Mouse (Mus musculus): Measurements from ENCODE around the gene Npr2. TPM values are rescaled to one million over a fixed set of nuclear protein-coding genes. Genes with fewer than 3 reads are reported as not detected.

Npr2 gene
- polyA plus RNA-seq, 1 experiment: 38.0 TPM

DNA sequence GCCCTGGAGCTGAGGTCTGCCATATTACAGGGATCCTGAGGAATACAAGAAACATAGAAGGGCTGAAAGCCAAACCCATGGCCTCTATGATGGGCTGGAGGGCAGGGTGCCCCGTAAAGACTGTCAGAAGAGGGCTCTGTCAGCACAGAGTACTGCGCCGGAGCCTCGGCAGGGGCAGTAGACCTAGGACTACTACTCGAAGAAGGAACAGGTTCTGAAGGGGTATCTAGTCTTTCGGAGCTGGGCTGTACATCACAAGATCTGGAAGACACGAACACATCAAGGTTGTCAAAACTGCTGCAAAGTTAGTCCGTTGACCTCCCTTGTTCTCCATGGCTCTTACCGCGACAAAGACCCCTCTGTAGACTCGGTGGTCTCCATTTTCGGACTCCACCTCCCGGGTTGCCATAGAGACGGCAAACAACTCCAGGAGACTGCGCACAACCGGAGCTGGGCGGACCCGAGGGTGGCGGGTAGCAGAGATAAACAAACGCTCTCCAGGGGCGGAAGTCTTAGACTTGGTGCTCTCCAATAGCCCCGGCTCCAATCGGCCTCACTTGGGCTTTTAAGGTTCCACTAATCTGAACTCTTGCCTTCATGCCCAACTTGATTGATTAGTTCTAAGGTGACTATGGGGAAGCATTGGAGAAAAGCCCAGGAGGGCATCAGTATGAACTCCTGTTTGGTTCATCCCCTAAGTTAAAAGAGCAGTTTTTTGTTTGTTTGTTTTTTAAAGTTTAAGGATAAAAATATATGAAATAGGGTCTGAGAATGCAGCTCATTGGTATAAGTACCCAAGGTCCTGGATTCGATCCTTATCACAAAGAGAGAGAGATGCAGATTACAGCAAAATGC lies 21.7 kb downstream of the Npr2 start, which contains the start of gene Spag8:
Spag8 (minus strand) TSS at position 434 of the 855 bp plus-strand sequence.
- no peaks in the 10 kb centered on the region for H3K36me3 ChIP-seq (ENCODE audit: control insufficient read depth, insufficient read depth, low read length)
- H3K27ac ChIP-seq (ENCODE audit: insufficient read depth, low read depth, low read length): peak within 1 kb of the TSS; percentile 64
- H3K4me3 ChIP-seq (ENCODE audit: insufficient read depth, low read depth, low read length): no peak within 1 kb of the TSS
- no peak for TF ChIP-seq CTCF (conservative IDR thresholded peaks at IDR 0.05; ENCODE audit: insufficient read depth, insufficient read length, low read depth, low read length)
- TF ChIP-seq POLR2A (IDR thresholded peaks at IDR 0.05; ENCODE audit: low read depth, low read length): no peak
- peaks cover 7% of the 10 kb centered on the region; the same call in 1 of the 2 replicates for H3K4me1 ChIP-seq (ENCODE audit: control insufficient read depth, insufficient read depth, low read length)
- 34% methylated on average over 24 of the region's 24 CpGs for WGBS
- DNase-seq: peak; percentile 27
- no peaks in the 10 kb centered on the region for H3K27me3 ChIP-seq (replicated peaks; ENCODE audit: control insufficient read depth, insufficient read depth, low read length)

DNA sequence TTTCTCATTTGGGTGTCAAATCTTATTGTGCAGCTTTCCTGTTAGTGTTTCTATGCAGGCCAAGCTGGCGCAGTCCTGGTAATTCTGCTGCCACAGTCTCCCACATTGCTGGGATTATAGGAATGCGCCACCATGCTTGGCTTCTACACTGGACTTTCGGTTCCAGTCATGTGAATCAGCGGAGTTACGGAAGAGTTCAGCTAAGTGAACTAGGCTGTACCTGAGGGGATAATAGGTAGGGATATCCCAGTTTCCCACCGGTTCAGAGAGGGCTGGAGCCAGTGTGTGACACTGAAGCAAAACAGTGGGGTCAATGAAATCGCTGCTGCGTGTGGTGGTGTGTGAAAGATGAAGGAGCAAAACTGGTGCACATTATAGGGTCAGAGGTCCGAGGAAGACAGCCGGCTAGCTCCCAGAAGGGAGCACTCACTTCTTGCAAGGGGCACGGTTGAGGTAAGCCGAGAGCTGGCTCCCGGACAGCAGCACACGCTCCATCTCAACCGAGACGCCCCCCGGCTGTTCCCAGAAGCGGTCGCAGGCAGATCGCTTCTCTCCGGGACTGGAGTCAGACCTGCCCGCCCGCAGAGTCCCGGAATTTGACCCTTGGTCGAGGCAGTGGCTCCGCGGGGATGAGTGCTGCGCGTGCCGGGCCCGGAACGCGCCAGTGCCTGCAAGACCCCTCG lies 24.1 kb downstream of the Npr2 start:
- peaks cover 7% of the 10 kb centered on the region; the same call in 1 of the 2 replicates for H3K4me1 ChIP-seq (ENCODE audit: control insufficient read depth, insufficient read depth, low read length)
- 3% methylated on average over 34 of the region's 34 CpGs for WGBS
- H3K4me3 ChIP-seq (ENCODE audit: insufficient read depth, low read depth, low read length): peak overlapping the region; percentile 70
- H3K27me3 ChIP-seq (replicated peaks; ENCODE audit: control insufficient read depth, insufficient read depth, low read length): no peaks in the 10 kb centered on the region
- no peak for TF ChIP-seq CTCF (conservative IDR thresholded peaks at IDR 0.05; ENCODE audit: insufficient read depth, insufficient read length, low read depth, low read length)
- no peak for TF ChIP-seq POLR2A (IDR thresholded peaks at IDR 0.05; ENCODE audit: low read depth, low read length)
- peak overlapping the region; percentile 94 for H3K27ac ChIP-seq (ENCODE audit: insufficient read depth, low read depth, low read length)
- DNase-seq: peak; percentile 77
- no peaks in the 10 kb centered on the region for H3K36me3 ChIP-seq (ENCODE audit: control insufficient read depth, insufficient read depth, low read length)

DNA sequence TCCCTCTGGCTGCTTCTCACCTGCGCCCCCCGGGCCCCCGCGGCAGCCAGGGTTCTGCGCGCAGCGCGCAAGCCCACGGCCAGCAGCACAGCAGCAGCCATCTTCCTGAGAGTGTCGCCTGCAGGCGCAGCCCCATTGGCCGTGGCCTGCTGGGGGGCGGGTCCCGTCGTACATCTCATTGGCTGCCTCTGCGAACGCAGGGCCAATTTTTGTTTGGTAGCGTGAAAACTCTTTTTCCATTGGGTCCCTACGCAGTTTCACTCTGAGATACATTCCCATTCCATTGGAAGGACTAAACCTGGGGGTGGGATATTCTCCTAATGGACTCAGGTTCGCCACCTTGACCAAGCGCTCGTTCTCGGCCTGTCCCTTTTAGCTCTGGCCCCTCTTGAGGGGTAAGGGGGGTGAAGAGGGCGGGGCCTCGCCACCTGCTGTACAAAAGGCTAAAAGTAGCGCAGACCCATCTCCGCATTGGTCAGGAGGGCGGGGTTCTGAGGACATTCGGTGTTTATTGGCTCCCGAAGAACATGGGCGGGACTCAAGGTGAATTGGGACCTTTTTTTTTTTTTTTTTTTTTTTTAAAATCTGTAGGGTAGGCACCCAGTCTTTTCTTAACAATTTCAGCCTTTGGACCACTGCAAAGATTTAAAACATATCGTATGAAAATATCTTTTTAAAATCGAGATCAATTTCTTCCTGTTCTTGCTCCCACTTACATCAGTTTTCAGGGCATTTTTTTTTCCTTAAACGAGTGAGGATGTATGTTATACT lies 24.8 kb downstream of the Npr2 start, which contains the start of gene Hint2:
Hint2 (minus strand) TSS at position 128 of the 771 bp plus-strand sequence.
- peak; percentile 99 for DNase-seq
- H3K36me3 ChIP-seq (ENCODE audit: control insufficient read depth, insufficient read depth, low read length): no peaks in the 10 kb centered on the region
- no peaks in the 10 kb centered on the region for H3K27me3 ChIP-seq (replicated peaks; ENCODE audit: control insufficient read depth, insufficient read depth, low read length)
- H3K4me3 ChIP-seq (ENCODE audit: insufficient read depth, low read depth, low read length): peak within 1 kb of the TSS; percentile 70
- peak; percentile 88 for TF ChIP-seq POLR2A (IDR thresholded peaks at IDR 0.05; ENCODE audit: low read depth, low read length)
- no peak for TF ChIP-seq CTCF (conservative IDR thresholded peaks at IDR 0.05; ENCODE audit: insufficient read depth, insufficient read length, low read depth, low read length)
- peak within 1 kb of the TSS; percentile 94 for H3K27ac ChIP-seq (ENCODE audit: insufficient read depth, low read depth, low read length)
- peaks cover 7% of the 10 kb centered on the region; the same call in 1 of the 2 replicates for H3K4me1 ChIP-seq (ENCODE audit: control insufficient read depth, insufficient read depth, low read length)
- 1% methylated on average over 34 of the region's 34 CpGs for WGBS

DNA sequence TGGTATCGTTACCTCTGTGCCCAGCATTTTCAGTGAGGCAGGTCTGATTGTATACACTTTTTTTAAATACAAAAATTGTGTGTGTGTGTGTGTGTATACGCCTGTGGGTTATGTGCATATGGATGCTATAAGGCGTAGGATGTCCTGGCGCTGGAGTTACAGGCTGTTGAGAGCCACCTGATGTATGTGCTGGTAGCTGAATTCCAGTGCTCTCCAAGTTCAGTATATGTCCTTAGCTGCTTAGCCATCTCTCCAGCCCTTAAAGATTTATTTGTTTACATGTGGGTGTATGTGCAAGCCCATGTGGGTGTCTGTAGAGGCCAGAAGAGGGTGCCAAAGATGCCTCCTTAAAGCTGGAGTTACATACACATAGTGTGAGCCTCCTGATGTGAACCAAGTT lies 25.4 kb downstream of the Npr2 start:
- no peak overlapping the region for H3K4me3 ChIP-seq (ENCODE audit: insufficient read depth, low read depth, low read length)
- no peak for DNase-seq
- no peak for TF ChIP-seq POLR2A (IDR thresholded peaks at IDR 0.05; ENCODE audit: low read depth, low read length)
- no peak for TF ChIP-seq CTCF (conservative IDR thresholded peaks at IDR 0.05; ENCODE audit: insufficient read depth, insufficient read length, low read depth, low read length)
- H3K27ac ChIP-seq (ENCODE audit: insufficient read depth, low read depth, low read length): no peak overlapping the region
- no peaks in the 10 kb centered on the region for H3K27me3 ChIP-seq (replicated peaks; ENCODE audit: control insufficient read depth, insufficient read depth, low read length)
- H3K4me1 ChIP-seq (ENCODE audit: control insufficient read depth, insufficient read depth, low read length): peaks cover 7% of the 10 kb centered on the region; the same call in 1 of the 2 replicates
- H3K36me3 ChIP-seq (ENCODE audit: control insufficient read depth, insufficient read depth, low read length): no peaks in the 10 kb centered on the region
- 61% methylated on average over 4 of the region's 4 CpGs for WGBS

DNA sequence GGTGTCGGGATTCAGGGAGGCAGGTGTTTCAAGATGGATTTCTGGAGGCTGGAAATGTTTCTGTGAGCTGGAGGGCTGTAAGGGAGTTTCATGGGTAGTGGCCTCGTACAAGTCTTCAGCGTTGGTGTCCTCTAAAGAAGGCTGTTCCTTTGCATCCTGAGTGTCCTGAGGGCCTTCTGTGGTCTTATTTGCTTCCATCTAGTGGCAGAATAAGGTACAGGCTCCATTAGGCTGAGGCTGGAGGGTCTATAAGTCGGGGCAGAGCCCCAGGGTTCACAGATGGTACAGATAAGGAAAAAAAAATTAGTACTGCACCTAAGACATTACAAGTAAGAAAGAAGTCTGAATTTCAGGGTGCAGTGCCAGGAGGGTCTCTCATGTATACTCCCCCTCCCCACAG lies 34.7 kb downstream of the Npr2 start:
- WGBS: 20% methylated on average over 4 of the region's 4 CpGs
- H3K4me3 ChIP-seq (ENCODE audit: insufficient read depth, low read depth, low read length): no peak overlapping the region
- no peak overlapping the region for H3K27ac ChIP-seq (ENCODE audit: insufficient read depth, low read depth, low read length)
- no peaks in the 10 kb centered on the region for H3K36me3 ChIP-seq (ENCODE audit: control insufficient read depth, insufficient read depth, low read length)
- H3K4me1 ChIP-seq (ENCODE audit: control insufficient read depth, insufficient read depth, low read length): peaks cover 8% of the 10 kb centered on the region; the same call in 1 of the 2 replicates
- DNase-seq: peak; percentile 47
- H3K27me3 ChIP-seq (replicated peaks; ENCODE audit: control insufficient read depth, insufficient read depth, low read length): no peaks in the 10 kb centered on the region
- TF ChIP-seq POLR2A (IDR thresholded peaks at IDR 0.05; ENCODE audit: low read depth, low read length) (no peak), CTCF (conservative IDR thresholded peaks at IDR 0.05; ENCODE audit: insufficient read depth, insufficient read length, low read depth, low read length) (peak; percentile 49)

DNA sequence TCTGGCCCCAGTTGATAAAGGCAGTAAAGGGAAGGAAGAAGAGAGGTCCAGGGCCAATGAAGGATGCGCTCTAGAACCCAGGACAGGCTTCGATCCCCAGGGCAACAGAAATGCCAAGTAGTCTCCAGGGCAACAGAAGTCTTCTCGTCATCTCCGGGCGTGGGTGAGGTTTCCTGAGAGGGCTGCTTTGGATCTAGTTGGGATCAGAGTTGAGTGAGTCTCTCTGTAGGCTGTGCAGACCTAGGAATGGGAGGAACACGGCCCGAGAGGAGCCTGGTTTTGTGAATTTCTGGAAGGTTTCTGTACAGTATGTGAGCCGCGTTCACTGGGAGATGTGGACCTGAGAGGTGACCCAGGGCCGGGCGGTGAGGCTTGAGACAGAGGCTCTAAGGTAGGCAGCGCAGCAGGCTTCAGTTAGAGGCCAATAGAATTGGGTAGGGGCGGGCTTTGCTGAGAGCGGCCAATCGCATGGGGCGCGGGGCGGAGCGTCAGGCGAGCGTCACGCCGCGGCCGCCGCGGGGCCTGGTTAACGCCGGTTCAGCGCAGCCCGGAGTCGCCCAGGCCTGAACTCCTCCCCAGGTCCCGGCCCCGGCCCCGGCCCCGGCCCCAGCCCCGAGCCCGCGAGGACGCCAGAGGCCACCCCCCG lies 37.2 kb downstream of the Npr2 start, which contains the start of the genes Tmem8b and Fam221b:
Tmem8b (plus strand) TSS at position 190 of the 646 bp plus-strand sequence.
Fam221b (minus strand) TSS at position 364 of the 646 bp plus-strand sequence.
- WGBS: 2% methylated on average over 39 of the region's 41 CpGs
- TF ChIP-seq CTCF (conservative IDR thresholded peaks at IDR 0.05; ENCODE audit: insufficient read depth, insufficient read length, low read depth, low read length) (no peak), POLR2A (IDR thresholded peaks at IDR 0.05; ENCODE audit: low read depth, low read length) (no peak)
- peak within 1 kb of the TSS; percentile 10; the same call in 1 of the 2 replicates for H3K27ac ChIP-seq (ENCODE audit: insufficient read depth, low read depth, low read length)
- peak within 1 kb of the TSS; percentile 69 for H3K4me3 ChIP-seq (ENCODE audit: insufficient read depth, low read depth, low read length)
- peak; percentile 95 for DNase-seq
- H3K36me3 ChIP-seq (ENCODE audit: control insufficient read depth, insufficient read depth, low read length): no peaks in the 10 kb centered on the region
- H3K27me3 ChIP-seq (replicated peaks; ENCODE audit: control insufficient read depth, insufficient read depth, low read length): no peaks in the 10 kb centered on the region
- H3K4me1 ChIP-seq (ENCODE audit: control insufficient read depth, insufficient read depth, low read length): peaks cover 11% of the 10 kb centered on the region; the same call in 1 of the 2 replicates
